Mouse (Mus musculus) natural killer cell, adult 2 months (primary cell): ENCODE results near the gene Hspa12a.

Experiments
- DNase-seq, 2 experiments: peaks; one replicate each; pipeline ENCODE4 v3.0.0; 2022; ENCODE audit warnings: low spot score in 2 of 2

The Hspa12a gene

GRCm38 (mm10) chr19:58823301-58823700 is 120.2 kb downstream of the Hspa12a start:
- no peak for DNase-seq

GRCm38 (mm10) chr19:58822454-58823200 is 120.8 kb downstream of the Hspa12a start:
- DNase-seq, result no peak

GRCm38 (mm10) chr19:58818571-58819415 is 124.7 kb downstream of the Hspa12a start:
- no peak for DNase-seq

- no peak for DNase-seq
Measured at GRCm38 (mm10) chr19:58817398-58817797, 126.1 kb downstream of the Hspa12a start.

- DNase-seq, result no peak
Measured at GRCm38 (mm10) chr19:58816453-58817041, 126.9 kb downstream of the Hspa12a start.

- DNase-seq, result no peak
Measured at GRCm38 (mm10) chr19:58815179-58815922, 128.1 kb downstream of the Hspa12a start.

- no peak for DNase-seq
Measured at GRCm38 (mm10) chr19:58810536-58810935, 132.9 kb downstream of the Hspa12a start.

GRCm38 (mm10) chr19:58808864-58809263 is 134.6 kb downstream of the Hspa12a start:
- DNase-seq, result no peak

- DNase-seq, result peak in 1 of 2 experiments; percentile 24
Measured at GRCm38 (mm10) chr19:58806364-58806763, 137.1 kb downstream of the Hspa12a start.

GRCm38 (mm10) chr19:58805191-58805779 is 138.2 kb downstream of the Hspa12a start:
- no peak for DNase-seq

- no peak for DNase-seq
Measured at GRCm38 (mm10) chr19:58795114-58795669, 148.3 kb downstream of the Hspa12a start.

- DNase-seq, result no peak
Measured at GRCm38 (mm10) chr19:58794284-58794683, 149.2 kb downstream of the Hspa12a start, which contains the start of gene 1700019N19Rik. TSS of gene 1700019N19Rik (minus strand) at chr19:58794461.

- DNase-seq, result no peak
Measured at GRCm38 (mm10) chr19:58789194-58789593, 154.3 kb downstream of the Hspa12a start.

GRCm38 (mm10) chr19:58783938-58784337 is 159.5 kb downstream of the Hspa12a start:
- no peak for DNase-seq

- DNase-seq, result no peak
Measured at GRCm38 (mm10) chr19:58781566-58781965, 161.9 kb downstream of the Hspa12a start.

- DNase-seq, result no peak
Measured at GRCm38 (mm10) chr19:58776461-58776860, 167.0 kb downstream of the Hspa12a start.

GRCm38 (mm10) chr19:58767329-58767728 is 176.1 kb downstream of the Hspa12a start:
- no peak for DNase-seq

GRCm38 (mm10) chr19:58762848-58763541 is 180.5 kb downstream of the Hspa12a start:
- DNase-seq, result no peak

- no peak for DNase-seq
Measured at GRCm38 (mm10) chr19:58762316-58762715, 181.1 kb downstream of the Hspa12a start.

GRCm38 (mm10) chr19:58759423-58759822 is 184.0 kb downstream of the Hspa12a start, which contains the start of gene Pnliprp2:
TSS of gene Pnliprp2 (plus strand) at chr19:58759719.
- DNase-seq, result no peak
